Mouse (Mus musculus): ENCODE measurements around the gene Pkd1l2. TPM values are rescaled to one million over a fixed set of nuclear protein-coding genes. Genes with fewer than 3 reads are reported as not detected.

Gene Pkd1l2
- polyA plus RNA-seq, 1 experiment from 2014 or later, result not detected

DNA sequence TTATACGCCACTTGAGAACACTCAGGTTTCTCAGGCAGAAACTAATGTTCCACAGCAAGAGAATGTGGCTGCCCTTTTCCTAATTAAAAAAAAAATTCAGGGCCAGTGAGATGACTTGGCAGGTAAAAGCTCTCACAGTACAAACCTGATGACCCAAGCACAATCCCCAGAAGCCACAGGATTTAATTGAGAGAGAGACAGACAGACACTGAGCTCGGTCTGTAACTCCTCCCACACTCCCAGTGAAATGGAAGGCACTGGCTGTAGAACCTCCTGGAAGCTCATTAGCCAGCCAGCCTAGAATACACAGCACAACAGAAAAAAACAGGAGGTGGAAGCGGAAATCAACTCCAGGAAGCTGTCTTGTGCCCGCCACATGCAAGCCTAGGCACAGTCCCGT lies 106.6 kb downstream of the Pkd1l2 start:
- Histone ChIP-seq H3K4me1 (replicated peaks) (peaks cover 25% of the 10 kb centered on the region), H3K36me3 (0 out of 2 replicates have a peak, but pooled peaks cover 7% of the 10 kb centered on the region), H3K27ac (no peak overlapping the region), H3K27me3 (ENCODE audit: insufficient read depth, poor library complexity, severe bottlenecking) (no peaks in the 10 kb centered on the region), H3K4me3 (no peak overlapping the region), H3K9me3 (no peaks in the 10 kb centered on the region)
- no peak for DNase-seq (ENCODE audit: low spot score)
- 67% methylated on average over 5 of the region's 5 CpGs for WGBS

DNA sequence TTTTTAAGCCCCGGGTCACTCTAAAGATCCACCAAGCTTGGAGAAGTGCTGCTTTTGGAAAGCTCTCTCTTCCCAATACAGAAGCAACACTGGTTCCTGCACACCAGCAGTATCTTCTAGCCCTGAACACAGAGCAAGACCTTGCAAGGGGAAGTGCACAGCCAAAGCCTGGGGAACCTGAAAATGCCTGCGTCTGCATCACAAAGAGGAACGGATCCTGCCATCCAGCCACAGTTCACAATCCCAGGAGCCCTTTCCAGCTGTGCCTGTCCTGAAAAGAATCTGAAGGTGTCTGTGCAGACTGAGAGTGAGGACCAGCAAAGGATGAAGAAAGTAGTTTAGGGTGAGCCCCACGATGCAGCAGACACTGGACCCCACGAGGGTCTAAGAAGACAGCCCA lies 107.2 kb downstream of the Pkd1l2 start:
- H3K9me3 ChIP-seq, result no peaks in the 10 kb centered on the region
- WGBS, result 29% methylated on average over 5 of the region's 5 CpGs

DNA sequence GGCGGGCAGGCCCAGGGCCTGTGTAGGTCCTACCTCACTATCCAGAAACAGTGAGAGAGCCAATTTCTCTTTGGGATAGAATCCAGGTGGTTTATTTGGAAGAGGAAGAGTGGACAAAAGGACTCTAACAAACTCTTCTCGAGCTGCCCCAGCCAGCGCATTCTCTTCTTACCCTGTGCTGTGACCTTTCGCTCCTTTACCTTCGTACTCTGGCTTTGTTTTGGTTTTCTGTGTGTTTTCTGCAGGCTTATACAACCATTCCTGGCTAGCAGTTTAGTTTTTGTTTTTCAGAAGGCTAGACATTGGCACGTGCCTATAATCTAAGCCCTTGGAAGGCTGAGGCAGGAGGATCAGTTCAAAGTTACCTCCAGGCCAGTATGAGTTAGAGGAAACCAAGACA lies 112.7 kb downstream of the Pkd1l2 start:
- Histone ChIP-seq H3K27me3 (ENCODE audit: insufficient read depth, poor library complexity, severe bottlenecking) (no peaks in the 10 kb centered on the region), H3K27ac (no peak overlapping the region), H3K4me1 (replicated peaks) (no peaks in the 10 kb centered on the region), H3K36me3 (0 out of 2 replicates have a peak, but pooled peaks cover 7% of the 10 kb centered on the region), H3K9me3 (no peaks in the 10 kb centered on the region), H3K4me3 (no peak overlapping the region)
- DNase-seq (ENCODE audit: low spot score), result no peak
- 85% methylated on average over 6 of the region's 6 CpGs for WGBS

More for the DNA sequence above, 107.2 kb downstream of the Pkd1l2 start:
- Histone ChIP-seq H3K36me3 (0 out of 2 replicates have a peak, but pooled peaks cover 7% of the 10 kb centered on the region), H3K4me3 (no peak overlapping the region), H3K4me1 (replicated peaks) (peaks cover 25% of the 10 kb centered on the region), H3K27ac (0 out of 2 replicates have a peak overlapping the region, but pooled peaks have one; percentile 16), H3K27me3 (ENCODE audit: insufficient read depth, poor library complexity, severe bottlenecking) (no peaks in the 10 kb centered on the region)
- DNase-seq (ENCODE audit: low spot score), result no peak

DNA sequence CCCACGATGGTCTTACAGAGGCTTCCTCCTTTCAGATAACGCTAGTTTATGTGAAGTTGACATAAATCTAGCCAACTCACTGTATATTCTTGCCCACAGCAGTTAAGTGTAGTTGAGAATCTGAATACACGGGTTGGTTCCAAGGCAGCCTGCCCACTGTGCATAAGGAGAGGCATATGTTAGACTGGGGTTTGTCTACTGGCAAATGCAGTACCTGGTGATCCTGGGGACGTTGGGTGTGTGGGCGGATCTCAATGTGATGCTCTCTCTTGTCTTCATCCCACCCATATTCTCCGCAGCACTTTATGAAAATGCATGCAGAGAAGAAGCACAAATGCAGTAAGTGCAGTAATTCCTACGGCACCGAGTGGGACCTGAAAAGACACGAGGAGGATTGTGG lies 127.8 kb downstream of the Pkd1l2 start:
- Histone ChIP-seq H3K27ac (no peak overlapping the region), H3K9me3 (no peaks in the 10 kb centered on the region), H3K4me1 (replicated peaks) (no peaks in the 10 kb centered on the region), H3K27me3 (ENCODE audit: insufficient read depth, poor library complexity, severe bottlenecking) (no peaks in the 10 kb centered on the region), H3K36me3 (peaks cover 66% of the 10 kb centered on the region), H3K4me3 (no peak overlapping the region)
- DNase-seq (ENCODE audit: low spot score), result no peak
- WGBS, result 96% methylated on average over 9 of the region's 9 CpGs

DNA sequence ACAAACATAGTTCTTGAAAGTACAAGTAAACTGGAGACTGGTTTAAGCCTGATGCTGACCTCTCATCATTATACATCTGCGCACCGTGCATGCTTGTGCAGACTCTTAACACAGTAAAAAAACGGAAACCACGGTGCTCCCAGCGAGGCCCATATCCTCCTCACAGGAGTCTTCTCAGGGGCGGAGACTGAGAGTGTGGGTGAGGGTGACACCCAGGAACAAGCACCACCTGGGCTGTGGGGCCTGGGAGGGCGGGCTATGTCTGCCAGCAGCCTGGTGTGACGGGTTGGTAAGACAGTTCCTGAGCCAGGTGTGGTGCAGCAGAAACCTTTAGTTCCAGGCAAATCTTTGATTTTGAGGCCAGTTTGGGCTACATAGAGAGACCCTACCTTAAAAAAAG lies 129.8 kb downstream of the Pkd1l2 start:
- peaks cover 51% of the 10 kb centered on the region for H3K36me3 ChIP-seq
- 92% methylated on average over 8 of the region's 8 CpGs for WGBS
- H3K27me3 ChIP-seq (ENCODE audit: insufficient read depth, poor library complexity, severe bottlenecking), result no peaks in the 10 kb centered on the region
- no peak overlapping the region for H3K4me3 ChIP-seq
- no peak overlapping the region for H3K27ac ChIP-seq
- DNase-seq (ENCODE audit: low spot score), result no peak
- 0 out of 2 replicates have a peak, but pooled peaks cover 2% of the 10 kb centered on the region for H3K4me1 ChIP-seq (replicated peaks)
- no peaks in the 10 kb centered on the region for H3K9me3 ChIP-seq

DNA sequence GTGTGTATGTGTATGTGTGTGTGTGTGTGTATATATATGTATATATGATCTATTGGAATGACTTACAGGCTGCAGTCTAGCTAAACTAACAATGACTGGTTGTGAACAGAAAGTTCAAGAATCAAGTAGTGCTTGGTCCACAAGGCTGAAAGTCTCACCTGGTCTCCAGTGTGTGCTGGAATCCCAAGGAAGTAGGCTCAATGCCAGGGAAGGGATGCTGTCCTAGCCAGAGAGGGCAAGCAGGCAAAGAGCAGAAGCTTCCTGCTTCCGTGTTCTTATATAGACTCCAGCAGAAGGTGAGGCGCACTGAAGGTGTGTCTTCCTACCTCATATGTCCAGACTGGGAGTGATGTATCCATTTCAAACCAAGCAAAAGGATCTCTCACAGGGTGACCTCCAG lies 130.5 kb downstream of the Pkd1l2 start:
- no peak overlapping the region for H3K27ac ChIP-seq
- WGBS, result 98% methylated on average over 2 of the region's 2 CpGs
- H3K36me3 ChIP-seq, result peaks cover 47% of the 10 kb centered on the region
- no peaks in the 10 kb centered on the region for H3K27me3 ChIP-seq (ENCODE audit: insufficient read depth, poor library complexity, severe bottlenecking)
- no peaks in the 10 kb centered on the region for H3K9me3 ChIP-seq
- no peak overlapping the region for H3K4me3 ChIP-seq
- 0 out of 2 replicates have a peak, but pooled peaks cover 3% of the 10 kb centered on the region for H3K4me1 ChIP-seq (replicated peaks)
- no peak for DNase-seq (ENCODE audit: low spot score)

DNA sequence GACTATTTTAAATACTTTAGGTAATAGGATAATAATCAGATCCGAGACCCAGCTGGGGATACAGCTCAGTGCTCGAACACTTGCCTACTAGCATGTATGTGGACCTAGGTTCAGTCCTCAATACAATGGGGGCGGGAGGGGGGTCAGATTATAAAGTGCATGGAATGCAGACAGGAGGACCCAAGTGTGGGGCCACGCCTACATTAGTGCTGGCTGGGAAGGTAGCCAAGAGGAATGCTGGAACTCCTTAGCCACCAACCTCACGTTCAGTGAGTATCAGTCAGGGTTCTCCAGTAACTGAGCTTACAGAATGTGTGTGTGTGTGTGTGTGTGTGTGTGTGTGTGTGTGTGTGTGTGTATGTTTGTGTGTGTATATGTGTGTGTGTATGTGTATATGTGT lies 130.9 kb downstream of the Pkd1l2 start:
- no peaks in the 10 kb centered on the region for H3K9me3 ChIP-seq
- peaks cover 47% of the 10 kb centered on the region for H3K36me3 ChIP-seq
- peaks cover 7% of the 10 kb centered on the region; the same call in 1 of the 2 replicates for H3K4me1 ChIP-seq (replicated peaks)
- H3K27me3 ChIP-seq (ENCODE audit: insufficient read depth, poor library complexity, severe bottlenecking), result no peaks in the 10 kb centered on the region
- WGBS, result 90% methylated on average over 5 of the region's 5 CpGs
- DNase-seq (ENCODE audit: low spot score), result no peak
- no peak overlapping the region for H3K4me3 ChIP-seq
- H3K27ac ChIP-seq, result no peak overlapping the region

DNA sequence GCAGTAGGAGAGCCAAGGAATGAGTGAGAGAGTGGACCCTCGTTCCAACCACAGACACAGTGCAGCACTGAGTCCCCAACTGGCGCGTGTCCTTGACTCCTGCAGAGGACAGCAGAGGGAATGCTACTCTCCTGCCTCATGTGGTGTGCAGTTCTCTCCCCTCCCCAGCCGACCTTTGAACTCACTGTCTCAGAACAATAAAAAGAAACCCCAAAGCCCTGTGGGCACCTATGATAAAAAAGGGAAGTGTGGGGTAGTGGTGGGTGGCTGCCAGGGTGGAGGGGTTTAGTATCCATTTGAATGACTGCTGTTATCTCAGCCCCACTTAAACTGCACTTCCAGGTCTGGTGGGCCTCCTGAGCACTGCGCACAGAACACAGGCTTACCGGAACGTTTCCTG lies 134.7 kb downstream of the Pkd1l2 start:
- Histone ChIP-seq H3K27ac (no peak overlapping the region), H3K27me3 (ENCODE audit: insufficient read depth, poor library complexity, severe bottlenecking) (no peaks in the 10 kb centered on the region), H3K4me3 (no peak overlapping the region), H3K36me3 (peaks cover 16% of the 10 kb centered on the region), H3K4me1 (replicated peaks) (peaks cover 35% of the 10 kb centered on the region), H3K9me3 (no peaks in the 10 kb centered on the region)
- no peak for DNase-seq (ENCODE audit: low spot score)
- 90% methylated on average over 7 of the region's 7 CpGs for WGBS

DNA sequence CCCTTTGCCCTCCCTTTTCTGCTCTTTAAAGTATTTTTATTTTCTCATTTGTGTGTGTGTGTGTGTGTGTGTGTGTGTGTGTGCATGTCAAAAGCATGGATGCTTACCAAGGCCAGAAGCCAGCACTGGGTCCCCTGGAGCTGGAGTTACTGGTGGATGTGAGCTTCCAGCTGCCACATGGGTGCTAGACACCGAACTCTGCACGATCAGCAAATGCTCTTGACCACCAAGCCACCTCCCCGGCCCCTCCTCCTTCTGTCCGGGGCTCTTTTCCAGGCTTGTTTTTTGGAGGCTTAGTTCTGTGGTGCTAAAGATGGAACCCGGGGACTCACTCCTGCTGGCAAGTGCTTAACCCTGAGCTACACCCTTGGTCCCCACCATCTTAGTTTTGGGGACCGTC lies 135.4 kb downstream of the Pkd1l2 start:
- H3K27ac ChIP-seq, result no peak overlapping the region
- 83% methylated on average over 6 of the region's 6 CpGs for WGBS
- no peak overlapping the region for H3K4me3 ChIP-seq
- no peaks in the 10 kb centered on the region for H3K27me3 ChIP-seq (ENCODE audit: insufficient read depth, poor library complexity, severe bottlenecking)
- H3K36me3 ChIP-seq, result peaks cover 16% of the 10 kb centered on the region
- H3K9me3 ChIP-seq, result no peaks in the 10 kb centered on the region
- peaks cover 35% of the 10 kb centered on the region for H3K4me1 ChIP-seq (replicated peaks)
- no peak for DNase-seq (ENCODE audit: low spot score)

DNA sequence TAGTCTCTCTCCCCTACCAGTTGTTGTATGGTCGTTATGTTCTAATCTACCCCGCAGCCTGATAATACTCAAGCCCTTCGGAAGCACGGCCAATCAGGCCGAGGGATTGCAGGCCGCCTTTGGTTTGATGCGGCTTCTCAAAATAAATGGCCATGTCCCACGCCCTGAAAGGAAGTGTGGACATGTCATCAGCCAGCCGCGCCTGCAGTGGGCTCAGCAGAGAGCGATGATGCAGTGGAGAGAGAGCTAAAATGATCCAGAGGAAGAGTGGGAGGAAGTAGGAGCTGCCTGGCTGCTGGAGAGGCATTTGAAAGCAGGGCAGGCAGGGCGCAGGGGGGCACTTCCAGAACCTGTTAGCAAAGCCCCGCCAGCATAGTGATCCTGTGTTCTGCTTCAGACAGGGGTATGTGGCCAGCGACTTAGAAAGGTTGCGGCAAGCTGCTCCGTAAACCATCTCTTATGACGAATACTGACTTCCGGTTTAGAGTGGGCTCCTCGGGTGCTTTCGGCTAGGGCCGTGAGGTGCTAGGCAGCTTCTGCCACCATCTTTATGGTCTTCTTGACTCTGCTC lies 135.9 kb downstream of the Pkd1l2 start:
- Histone ChIP-seq H3K4me1 (replicated peaks) (peaks cover 35% of the 10 kb centered on the region), H3K4me3 (no peak overlapping the region), H3K9me3 (no peaks in the 10 kb centered on the region), H3K27ac (peak overlapping the region; percentile 8; the same call in 1 of the 2 replicates), H3K36me3 (peaks cover 19% of the 10 kb centered on the region), H3K27me3 (ENCODE audit: insufficient read depth, poor library complexity, severe bottlenecking) (no peaks in the 10 kb centered on the region)
- WGBS, result 87% methylated on average over 21 of the region's 21 CpGs
- DNase-seq (ENCODE audit: low spot score), result no peak

Other genes with a start within 250 kb of the Pkd1l2 start
- gene Cmc2, start 161.0 kb downstream of the Pkd1l2 start, polyA plus RNA-seq (2016; fragmentation: Nextera tagmentation; extraction: Ambion mirVana), result 79.5 and 79.7 TPM in 2 replicates
- gene Cenpn, start 160.7 kb downstream of the Pkd1l2 start, polyA plus RNA-seq (2016; fragmentation: Nextera tagmentation; extraction: Ambion mirVana), result 48.3 and 62.6 TPM in 2 replicates
- gene Atmin, start 139.1 kb downstream of the Pkd1l2 start, polyA plus RNA-seq (2016; fragmentation: Nextera tagmentation; extraction: Ambion mirVana), result 13.8 and 16.0 TPM in 2 replicates
- gene 1700030J22Rik, start 103.5 kb downstream of the Pkd1l2 start, polyA plus RNA-seq (2016; fragmentation: Nextera tagmentation; extraction: Ambion mirVana), result 2.8 and 4.2 TPM in 2 replicates
- 153 and 181 TPM in 2 replicates for gene Gcsh, start 88.9 kb downstream of the Pkd1l2 start, polyA plus RNA-seq (2016; fragmentation: Nextera tagmentation; extraction: Ambion mirVana)
- gene Bco1, start 13.4 kb upstream of the Pkd1l2 start, polyA plus RNA-seq (2016; fragmentation: Nextera tagmentation; extraction: Ambion mirVana), result 0.21 and 0.22 TPM in 2 replicates
- 2.1 and 2.8 TPM in 2 replicates for gene Gan, start 75.7 kb upstream of the Pkd1l2 start, polyA plus RNA-seq (2016; fragmentation: Nextera tagmentation; extraction: Ambion mirVana)
- 10.6 and 14.0 TPM in 2 replicates for gene Cmip, start 174.6 kb upstream of the Pkd1l2 start, polyA plus RNA-seq (2016; fragmentation: Nextera tagmentation; extraction: Ambion mirVana)